Mouse (Mus musculus): ENCODE measurements around the gene Pspc1.

DNA sequence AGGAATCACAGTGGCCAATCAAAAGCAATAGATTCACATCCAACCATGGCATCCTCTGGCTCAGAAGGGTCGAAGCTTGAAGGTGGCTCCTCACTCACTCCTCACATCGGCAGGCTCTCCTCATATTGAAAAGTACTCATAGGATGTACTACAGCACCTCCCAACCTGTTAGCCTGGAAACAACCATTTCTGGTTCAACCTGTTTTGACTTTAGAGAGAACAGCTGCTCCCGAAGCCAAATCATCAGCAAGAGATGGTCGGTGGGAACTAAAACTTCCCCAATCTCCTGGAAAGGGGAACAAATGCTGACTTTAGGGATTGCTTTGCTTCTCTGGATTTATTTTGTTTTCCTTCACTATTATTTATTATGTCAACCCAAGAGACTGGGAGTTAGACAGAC, 39.0 kb upstream of the Pspc1 start:
- TF ChIP-seq CTCF (IDR thresholded peaks at IDR 0.05), result no peak
- TF ChIP-seq EP300 (IDR thresholded peaks at IDR 0.05; ENCODE audit: insufficient read depth, low read depth, low read length), result no peak
- TF ChIP-seq POLR2A (IDR thresholded peaks at IDR 0.05; ENCODE audit: insufficient read depth, low read depth, low read length), result no peak
